Mouse (Mus musculus) cerebellum, adult 2 months (tissue): ENCODE results near the gene Prkag2.

Experiments
- CTCF ChIP-seq: fragments of 200-500 bp; IDR thresholded peaks from 2 replicates; pipeline ENCODE4 v1.5.1; 2011; ENCODE audit warnings: low read depth, mild to moderate bottlenecking, control low read depth, low read length, moderate library complexity, borderline replicate concordance; ENCODE audit not compliant: insufficient read depth
- POLR2A ChIP-seq: fragments of 200-500 bp; IDR thresholded peaks from 2 replicates; pipeline ENCODE4 v1.6.1; 2011; ENCODE audit warnings: low read length, control low read depth, borderline replicate concordance; ENCODE audit not compliant: insufficient read depth

GRCm38 (mm10) chr5:25046762-25047161 lies 53.7 kb downstream of the Prkag2 start:
- TF ChIP-seq CTCF (no peak), POLR2A (no peak)
